In genomic region chr1:191396897-191397849, GRCm38 (mm10) we compare ENCODE assay signal across 8 mouse cellular contexts. TPM values are rescaled to one million over a fixed set of nuclear protein-coding genes. Genes with fewer than 3 reads are reported as not detected.
A peak's percentile ranks its signal among the peaks of the same experiment; 100 is the strongest.
DNase-seq lines count a peak whose midpoint lies in the region; ATAC-seq lines count a peak whose summit lies in the region.

No protein-coding gene starts in this region.

- intact Hi-C loops in left cerebral cortex, postnatal 14 days (cut with DNase I) = loop anchor here (5.0 kb wide), 1 partner anchor 70 kb away; no protein-coding TSS in a partner anchor

- H3K4me3 ChIP-seq in intestine, embryonic 14.5 days (ENCODE audit: low read depth, low read length) = peak overlapping the region; percentile 75

- H3K4me2 ChIP-seq in intestine, embryonic 14.5 days (ENCODE audit: low read length) = peak overlapping the region; percentile 76

- H3K9ac ChIP-seq in intestine, embryonic 14.5 days (ENCODE audit: low read length) = peak overlapping the region; percentile 81

- DNase-seq in adrenal gland, adult 18-20 months (ENCODE audit: low spot score in 2 of 2) = peak; percentile 99
- peak; percentile 100 for DNase-seq in embryo, embryonic 11 days
- peak; percentile 100 for DNase-seq in gastrocnemius, postnatal 25 days
- DNase-seq in intestine, embryonic 14.5 days (ENCODE audit: low spot score) = peak; percentile 100
- DNase-seq in left cerebral cortex, postnatal 14 days (ENCODE audit: low spot score in 2 of 2) = peak; percentile 99
- DNase-seq in mesoderm, embryonic 11.5 days (ENCODE audit: low read depth, low spot score) = peak; percentile 99
- DNase-seq in right cerebral cortex, postnatal 36 days (ENCODE audit: low spot score in 2 of 2) = peak; percentile 99 to 100
- peak; percentile 100 for DNase-seq in yolk sac, embryonic 10.5 days (ENCODE audit: low spot score)

- peak overlapping the region; percentile 98 for H3K27ac ChIP-seq in intestine, embryonic 14.5 days (ENCODE audit: low read depth)

- no peaks in the 10 kb centered on the region for H3K36me3 ChIP-seq in intestine, embryonic 14.5 days (ENCODE audit: control insufficient read depth, insufficient read depth, low read length)

- peaks cover 10% of the 10 kb centered on the region; the same call in 1 of the 2 replicates for H3K4me1 ChIP-seq in intestine, embryonic 14.5 days (replicated peaks; ENCODE audit: control insufficient read depth, insufficient read depth, low read length)

- no peaks in the 10 kb centered on the region for H3K27me3 ChIP-seq in intestine, embryonic 14.5 days (replicated peaks; ENCODE audit: control insufficient read depth, insufficient read depth, low read length)

- peak; percentile 99 for ATAC-seq in intestine, embryonic 14.5 days (replicated peaks; ENCODE audit: low FRiP score, low TSS enrichment, low read depth)

- H3K9me3 ChIP-seq in intestine, embryonic 14.5 days (ENCODE audit: control insufficient read depth, low read length) = no peaks in the 10 kb centered on the region

- 1% methylated on average over 71 of the region's 82 CpGs for WGBS in intestine, embryonic 14.5 days

RNA-seq across cellular contexts. Expression of gene Ppp2r5a, which starts 5.9 kb away (rescaled TPM):
- total RNA-seq in adrenal gland, adult 18-20 months (2021) = 100 to 1,000 TPM; 196 to 437 TPM
- total RNA-seq in gastrocnemius, postnatal 25 days (2021) = 10 to 100 TPM; 72.6 to 78.7 TPM
- polyA plus RNA-seq in intestine, embryonic 14.5 days (2014; fragmentation: Nextera tagmentation; extraction: Ambion mirVana) = 25.2 and 27.1 TPM in 2 replicates
- total RNA-seq in left cerebral cortex, postnatal 14 days (2021) = 10 to 100 TPM; 80.3 to 80.7 TPM

Comparison
In these comparisons a context has a peak if more than half of its experiments do, and no peak if none do; other contexts are left out.
1. Peak in every context shown above with its lines: DNase-seq, ATAC-seq, H3K4me3 ChIP-seq and H3K27ac ChIP-seq.